Mouse (Mus musculus): ENCODE measurements around the gene Atpif1. TPM values are rescaled to one million over a fixed set of nuclear protein-coding genes. Genes with fewer than 3 reads are reported as not detected.

Gene Atpif1
- total and polyA plus RNA-seq, 3 experiments, result 292 to 397 (median 342) TPM

DNA sequence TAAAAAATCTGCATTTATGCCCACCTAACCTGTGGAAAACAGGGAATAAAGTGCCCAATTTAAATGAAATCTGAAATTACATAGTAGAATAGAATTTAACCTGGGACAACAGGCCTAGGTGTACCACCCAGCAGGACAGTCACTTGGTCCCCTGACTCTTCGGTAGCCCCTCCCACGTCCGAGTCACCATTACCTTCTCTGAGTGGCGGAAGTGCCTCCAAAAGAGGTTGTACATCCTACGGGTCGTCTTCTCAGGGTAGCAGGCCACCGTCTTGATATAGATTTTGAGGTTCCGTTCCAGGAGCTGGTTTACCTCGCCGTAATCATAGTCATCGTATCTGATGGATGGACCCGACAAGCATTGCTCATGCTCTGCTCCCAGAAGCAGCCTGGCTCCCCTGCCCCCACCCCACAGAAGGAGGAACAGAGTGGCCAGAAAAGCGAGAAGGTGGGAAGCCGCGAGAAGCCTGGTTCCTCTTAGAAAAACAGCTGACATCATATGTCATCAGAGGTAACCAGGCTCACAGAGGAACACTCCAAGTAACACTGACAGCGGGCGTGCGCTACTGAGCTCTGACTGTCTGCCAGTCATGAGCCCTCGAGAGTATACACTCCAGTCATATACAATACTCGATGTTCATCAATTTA is 39.1 kb downstream of the Atpif1 start:
- H3K4me1 ChIP-seq (ENCODE audit: control insufficient read depth in 1 of 2, insufficient read depth in 2 of 2), result peaks cover 2 to 29% of the 10 kb centered on the region in 2 experiments; a peak in 3 of 4 replicates
- H3K9me3 ChIP-seq (replicated peaks; ENCODE audit: low read length), result no peaks in the 10 kb centered on the region
- DNase-seq (ENCODE audit: extremely low read depth), result peak; percentile 74
- H3K4me3 ChIP-seq (replicated peaks in 1 of 3; ENCODE audit: low read depth in 2 of 3, low read length in 2 of 3, poor library complexity in 1 of 3), result no peak overlapping the region
- in situ Hi-C loops (cut with MboI; ENCODE audit: low pct_ligation_motif_present, low pct_unique_long_range_greater_than_20kb, low sequenced_read_pairs), result no loop called here
- no peak overlapping the region for H3K27ac ChIP-seq (ENCODE audit: insufficient read depth, low read depth)
- no peak overlapping the region for H3K9ac ChIP-seq (ENCODE audit: insufficient read depth, low read depth)
- H3K36me3 ChIP-seq (replicated peaks in 1 of 2; ENCODE audit: control insufficient read depth in 1 of 2, insufficient read depth in 1 of 2, low read length in 1 of 2), result peaks cover 75 to 88% of the 10 kb centered on the region in 2 experiments
- dilution Hi-C loops (cut with MboI; ENCODE audit: extremely low pct_ligation_motif_present, extremely low pct_unique_long_range_greater_than_20kb, low sequenced_read_pairs), result no loop called here
- H3K27me3 ChIP-seq (replicated peaks), result no peaks in the 10 kb centered on the region
- H3K79me2 ChIP-seq (replicated peaks; ENCODE audit: control insufficient read depth, extremely low read depth, insufficient read depth, poor library complexity, severe bottlenecking), result peaks cover 5% of the 10 kb centered on the region; the same call in 1 of the 2 replicates
- H3K4me2 ChIP-seq (ENCODE audit: insufficient read depth, low read depth, poor library complexity, severe bottlenecking), result no peak overlapping the region
- TF ChIP-seq SIN3A (IDR thresholded peaks at IDR 0.05; ENCODE audit: low read length), result no peak
- TF ChIP-seq ETS1 (conservative IDR thresholded peaks at IDR 0.05; ENCODE audit: low read depth, low read length), result peak; percentile 33; the same call in 1 of the 2 replicates
- no peak for TF ChIP-seq POLR2AphosphoS2 (IDR thresholded peaks at IDR 0.05; ENCODE audit: low read depth, low read length)
- TF ChIP-seq MAX (IDR thresholded peaks at IDR 0.05; ENCODE audit: low read length), result no peak
- TF ChIP-seq PAX5 (IDR thresholded peaks at IDR 0.05; ENCODE audit: low read length), result no peak

- no peaks in the 10 kb centered on the region for H3K27me3 ChIP-seq (replicated peaks)
- no peak overlapping the region for H3K4me3 ChIP-seq (replicated peaks in 1 of 3; ENCODE audit: low read depth in 2 of 3, low read length in 2 of 3, poor library complexity in 1 of 3)
- no peak overlapping the region for H3K27ac ChIP-seq (ENCODE audit: insufficient read depth, low read depth)
- H3K9me3 ChIP-seq (replicated peaks; ENCODE audit: low read length), result no peaks in the 10 kb centered on the region
- H3K79me2 ChIP-seq (replicated peaks; ENCODE audit: control insufficient read depth, extremely low read depth, insufficient read depth, poor library complexity, severe bottlenecking), result no peaks in the 10 kb centered on the region
- peaks cover 56 to 68% of the 10 kb centered on the region in 2 experiments for H3K36me3 ChIP-seq (replicated peaks in 1 of 2; ENCODE audit: control insufficient read depth in 1 of 2, insufficient read depth in 1 of 2, low read length in 1 of 2)
- TF ChIP-seq UBTF (IDR thresholded peaks at IDR 0.05; ENCODE audit: low read depth, low read length) (no peak), KAT2A (IDR thresholded peaks at IDR 0.05; ENCODE audit: insufficient replicate concordance, low read length) (no peak), MXI1 (IDR thresholded peaks at IDR 0.05; ENCODE audit: low read depth, low read length) (no peak), POLR2A (IDR thresholded peaks at IDR 0.05; ENCODE audit: low read depth, low read length) (no peak), ZC3H11A (IDR thresholded peaks at IDR 0.05; ENCODE audit: low read depth, low read length) (no peak), MYC (IDR thresholded peaks at IDR 0.05; ENCODE audit: low read depth, low read length) (no peak), PAX5 (IDR thresholded peaks at IDR 0.05; ENCODE audit: low read length) (no peak), NELFE (IDR thresholded peaks at IDR 0.05; ENCODE audit: low read depth, low read length) (no peak), ETS1 (conservative IDR thresholded peaks at IDR 0.05; ENCODE audit: low read depth, low read length) (no peak), SIN3A (IDR thresholded peaks at IDR 0.05; ENCODE audit: low read length) (no peak), CTCF (conservative IDR thresholded peaks at IDR 0.05 in 1 of 2, IDR thresholded peaks at IDR 0.05 in 1 of 2; ENCODE audit: low read depth in 2 of 2, low read length in 2 of 2) (no peak)
- in situ Hi-C loops (cut with MboI; ENCODE audit: low pct_ligation_motif_present, low pct_unique_long_range_greater_than_20kb, low sequenced_read_pairs) (no loop called here), dilution Hi-C loops (cut with MboI; ENCODE audit: extremely low pct_ligation_motif_present, extremely low pct_unique_long_range_greater_than_20kb, low sequenced_read_pairs) (no loop called here)
- no peak overlapping the region for H3K9ac ChIP-seq (ENCODE audit: insufficient read depth, low read depth)
- DNase-seq (ENCODE audit: extremely low read depth), result no peak
- H3K4me1 ChIP-seq (ENCODE audit: control insufficient read depth in 1 of 2, insufficient read depth in 2 of 2), result peaks cover 2 to 29% of the 10 kb centered on the region in 2 experiments; a peak in 3 of 4 replicates
- H3K4me2 ChIP-seq (ENCODE audit: insufficient read depth, low read depth, poor library complexity, severe bottlenecking), result no peak overlapping the region
Observed at GRCm38 (mm10) chr4:132492178-132493060, 41.0 kb downstream of the Atpif1 start.

All from CH12.LX (cell line).